Mouse (Mus musculus): ENCODE data around the gene Mrps16. TPM values are rescaled to one million over a fixed set of nuclear protein-coding genes. Genes with fewer than 3 reads are reported as not detected.

Mrps16 gene
- polyA plus RNA-seq (2014; fragmentation: Nextera tagmentation; extraction: Ambion mirVana), result 71.2 and 74.7 TPM in 2 replicates

DNA sequence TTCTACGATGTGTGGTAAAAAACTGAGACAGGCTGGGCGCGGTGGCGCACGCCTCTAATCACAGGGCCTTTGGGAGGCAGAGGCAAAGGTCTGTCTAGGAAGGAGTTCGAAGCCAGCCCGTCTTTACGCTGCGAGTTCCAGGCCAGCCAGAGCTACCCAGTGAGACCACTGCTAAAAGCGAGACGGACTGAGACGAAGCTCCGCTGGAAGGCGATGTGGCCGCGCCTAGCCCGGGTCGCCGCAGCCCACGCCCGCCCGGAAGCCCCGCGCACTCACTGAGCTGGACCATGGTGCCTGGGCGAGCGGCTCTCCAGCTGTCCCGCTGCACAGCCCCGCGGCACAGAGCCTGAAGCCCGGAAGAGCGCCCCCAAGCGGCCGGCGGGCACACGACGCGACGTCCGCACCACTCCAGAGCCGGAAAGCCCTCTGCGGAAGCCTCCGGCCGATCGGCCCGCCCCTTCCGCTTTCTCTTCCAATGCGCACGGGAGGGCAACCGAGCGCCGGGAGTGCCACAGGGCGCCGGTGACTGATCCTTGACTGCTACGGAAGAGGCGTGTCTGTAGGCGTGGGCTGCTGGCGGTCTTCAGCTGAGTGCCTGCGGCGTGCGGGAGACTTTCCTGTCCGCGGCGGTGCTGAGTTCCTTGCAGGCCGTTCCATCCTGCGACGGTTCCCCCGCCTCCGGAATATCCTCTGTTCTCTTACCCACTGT is at the start of gene Mrps16:
TSS of gene Mrps16 (minus strand) at position 430 of the 709 bp plus-strand sequence.
- DNase-seq (ENCODE audit: low spot score) (peak; percentile 99), ATAC-seq (ENCODE audit: low FRiP score) (peak; percentile 96)
- WGBS, result under 1% methylated on average over 68 of the region's 68 CpGs
- Histone ChIP-seq H3K4me2 (replicated peaks; ENCODE audit: low read depth, low read length) (peak within 1 kb of the TSS; percentile 57), H3K36me3 (ENCODE audit: control insufficient read depth, insufficient read depth, low read length) (no peaks in the 10 kb centered on the region; the same call in 1 of the 2 replicates), H3K4me1 (replicated peaks; ENCODE audit: control insufficient read depth, insufficient read depth, low read length) (no peaks in the 10 kb centered on the region), H3K27me3 (ENCODE audit: control insufficient read depth, insufficient read depth, low read length) (no peaks in the 10 kb centered on the region), H3K4me3 (ENCODE audit: low read depth, low read length) (peak within 1 kb of the TSS; percentile 72), H3K9me3 (ENCODE audit: control insufficient read depth, low read length) (no peaks in the 10 kb centered on the region), H3K27ac (ENCODE audit: low read depth, low read length) (peak within 1 kb of the TSS; percentile 74), H3K9ac (ENCODE audit: low read depth, low read length) (peak within 1 kb of the TSS; percentile 90)

DNA sequence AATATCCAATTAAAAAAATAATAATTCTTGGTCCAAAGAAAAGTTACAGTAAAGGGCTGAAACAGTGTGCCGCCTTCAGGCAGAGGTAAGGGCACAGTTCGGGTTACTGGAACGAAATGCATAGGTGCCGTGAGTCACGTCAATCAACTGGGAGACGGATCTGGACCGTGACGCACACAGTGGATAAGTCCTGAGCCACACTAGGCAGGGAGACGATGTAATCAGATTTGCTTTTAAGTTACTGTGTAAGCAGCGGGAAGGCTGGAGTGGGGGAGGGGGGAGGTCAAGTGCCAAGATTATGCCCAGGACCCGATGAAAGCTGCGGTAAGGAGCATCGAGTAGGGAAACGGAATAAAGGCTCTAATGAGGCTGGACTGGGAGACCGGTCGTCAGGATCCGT is 48.8 kb upstream of the Mrps16 start:
- Histone ChIP-seq H3K9me3 (ENCODE audit: control insufficient read depth, low read length) (no peaks in the 10 kb centered on the region), H3K4me3 (ENCODE audit: low read depth, low read length) (no peak overlapping the region), H3K27me3 (ENCODE audit: control insufficient read depth, insufficient read depth, low read length) (no peaks in the 10 kb centered on the region), H3K4me2 (replicated peaks; ENCODE audit: low read depth, low read length) (no peak overlapping the region), H3K27ac (ENCODE audit: low read depth, low read length) (no peak overlapping the region), H3K9ac (ENCODE audit: low read depth, low read length) (no peak overlapping the region), H3K36me3 (ENCODE audit: control insufficient read depth, insufficient read depth, low read length) (no peaks in the 10 kb centered on the region), H3K4me1 (replicated peaks; ENCODE audit: control insufficient read depth, insufficient read depth, low read length) (no peaks in the 10 kb centered on the region)
- no peak for ATAC-seq (ENCODE audit: low FRiP score)
- 72% methylated on average over 17 of the region's 17 CpGs for WGBS
- DNase-seq (ENCODE audit: low spot score), result no peak

DNA sequence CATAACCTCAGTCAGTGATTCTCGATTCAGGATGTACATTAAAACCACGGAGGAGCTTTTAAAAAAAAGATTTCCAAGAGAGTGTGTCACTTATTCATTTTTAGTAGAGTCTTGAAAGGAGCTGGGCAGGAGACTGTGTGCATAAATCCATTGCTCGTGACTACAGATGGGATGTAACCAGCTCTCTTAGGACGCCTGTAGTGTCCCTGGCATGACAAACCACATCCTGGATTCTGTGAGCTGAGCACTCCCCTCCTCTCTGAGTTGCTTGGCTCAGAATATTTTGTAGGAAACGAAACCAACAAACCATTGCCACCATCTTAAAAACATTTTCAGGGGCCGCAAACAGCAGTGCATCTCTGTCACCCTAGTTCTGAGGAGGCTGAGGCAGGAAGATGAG is 43.5 kb upstream of the Mrps16 start:
- DNase-seq (ENCODE audit: low spot score), result no peak
- no peaks in the 10 kb centered on the region for H3K27me3 ChIP-seq (ENCODE audit: control insufficient read depth, insufficient read depth, low read length)
- no peaks in the 10 kb centered on the region for H3K9me3 ChIP-seq (ENCODE audit: control insufficient read depth, low read length)
- H3K27ac ChIP-seq (ENCODE audit: low read depth, low read length), result no peak overlapping the region
- H3K36me3 ChIP-seq (ENCODE audit: control insufficient read depth, insufficient read depth, low read length), result no peaks in the 10 kb centered on the region
- H3K4me3 ChIP-seq (ENCODE audit: low read depth, low read length), result no peak overlapping the region
- H3K9ac ChIP-seq (ENCODE audit: low read depth, low read length), result no peak overlapping the region
- H3K4me1 ChIP-seq (replicated peaks; ENCODE audit: control insufficient read depth, insufficient read depth, low read length), result no peaks in the 10 kb centered on the region
- 83% methylated on average over 6 of the region's 6 CpGs for WGBS
- no peak overlapping the region for H3K4me2 ChIP-seq (replicated peaks; ENCODE audit: low read depth, low read length)
- ATAC-seq (ENCODE audit: low FRiP score), result no peak

DNA sequence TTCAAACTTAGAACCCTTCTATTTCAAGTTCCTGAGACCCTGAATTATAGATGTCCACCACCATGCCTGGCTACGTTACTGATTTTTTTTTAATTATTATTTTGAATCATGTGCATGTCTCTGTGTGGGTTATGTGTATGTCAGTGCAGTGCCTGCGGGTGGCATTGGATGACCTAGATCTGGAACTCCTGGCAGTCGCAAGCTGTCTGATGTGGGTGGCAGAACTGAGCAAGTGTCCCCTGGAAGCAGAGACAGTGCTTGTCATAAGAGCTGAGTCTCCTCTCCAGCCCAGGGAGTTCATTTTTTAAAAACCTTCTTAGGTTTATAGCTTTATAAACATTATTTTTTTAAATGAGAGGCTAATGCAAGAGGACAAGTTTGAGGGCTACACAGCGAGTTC is 39.0 kb upstream of the Mrps16 start:
- H3K27me3 ChIP-seq (ENCODE audit: control insufficient read depth, insufficient read depth, low read length), result no peaks in the 10 kb centered on the region
- no peaks in the 10 kb centered on the region for H3K4me1 ChIP-seq (replicated peaks; ENCODE audit: control insufficient read depth, insufficient read depth, low read length)
- H3K27ac ChIP-seq (ENCODE audit: low read depth, low read length), result no peak overlapping the region
- ATAC-seq (ENCODE audit: low FRiP score) (no peak), DNase-seq (ENCODE audit: low spot score) (no peak)
- 92% methylated on average over 4 of the region's 4 CpGs for WGBS
- no peaks in the 10 kb centered on the region for H3K9me3 ChIP-seq (ENCODE audit: control insufficient read depth, low read length)
- H3K36me3 ChIP-seq (ENCODE audit: control insufficient read depth, insufficient read depth, low read length), result no peaks in the 10 kb centered on the region
- no peak overlapping the region for H3K9ac ChIP-seq (ENCODE audit: low read depth, low read length)
- no peak overlapping the region for H3K4me3 ChIP-seq (ENCODE audit: low read depth, low read length)
- no peak overlapping the region for H3K4me2 ChIP-seq (replicated peaks; ENCODE audit: low read depth, low read length)

DNA sequence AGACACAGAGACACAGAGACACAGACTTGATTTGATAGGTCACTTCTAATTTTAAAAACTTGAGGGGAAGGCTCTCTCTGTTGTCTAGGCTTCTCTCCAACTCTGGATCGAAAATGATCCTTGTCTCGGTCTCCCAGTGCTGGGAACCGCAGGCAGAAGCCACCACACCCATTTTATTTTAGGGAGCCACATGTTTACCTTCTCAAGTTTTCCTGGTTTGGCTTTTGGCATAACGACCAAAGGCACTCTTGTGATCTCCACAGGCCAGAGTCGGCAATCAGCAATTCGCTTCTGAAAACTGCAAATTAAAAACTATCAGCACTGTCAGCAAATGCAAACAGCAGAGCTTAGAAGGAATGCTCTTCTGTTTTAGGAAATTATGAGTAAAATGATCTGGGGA is 38.3 kb upstream of the Mrps16 start:
- no peaks in the 10 kb centered on the region for H3K4me1 ChIP-seq (replicated peaks; ENCODE audit: control insufficient read depth, insufficient read depth, low read length)
- ATAC-seq (ENCODE audit: low FRiP score) (no peak), DNase-seq (ENCODE audit: low spot score) (no peak)
- no peaks in the 10 kb centered on the region for H3K9me3 ChIP-seq (ENCODE audit: control insufficient read depth, low read length)
- no peak overlapping the region for H3K4me3 ChIP-seq (ENCODE audit: low read depth, low read length)
- no peak overlapping the region for H3K27ac ChIP-seq (ENCODE audit: low read depth, low read length)
- no peak overlapping the region for H3K9ac ChIP-seq (ENCODE audit: low read depth, low read length)
- H3K27me3 ChIP-seq (ENCODE audit: control insufficient read depth, insufficient read depth, low read length), result no peaks in the 10 kb centered on the region
- no peak overlapping the region for H3K4me2 ChIP-seq (replicated peaks; ENCODE audit: low read depth, low read length)
- no peaks in the 10 kb centered on the region for H3K36me3 ChIP-seq (ENCODE audit: control insufficient read depth, insufficient read depth, low read length)
- WGBS, result 85% methylated on average over 6 of the region's 6 CpGs

DNA sequence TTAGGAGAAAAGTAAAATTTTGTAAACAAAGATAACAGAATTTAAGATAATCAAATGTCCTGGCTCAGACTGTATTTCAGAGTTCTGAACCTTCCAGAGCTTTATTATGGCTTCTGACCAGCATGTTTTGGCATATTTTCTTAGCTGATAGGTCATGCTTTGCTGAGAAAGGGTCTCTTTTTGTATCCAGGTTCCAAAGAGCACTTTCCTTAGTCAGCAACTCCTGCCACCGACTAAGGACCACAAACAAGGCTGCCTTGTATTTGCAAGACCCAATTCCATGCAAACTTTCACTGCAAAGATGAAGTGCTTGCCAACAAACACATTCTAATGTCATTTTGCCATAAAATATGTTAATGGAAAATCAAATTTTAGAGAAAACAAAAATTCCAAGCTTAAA is 36.4 kb upstream of the Mrps16 start:
- Histone ChIP-seq H3K27me3 (ENCODE audit: control insufficient read depth, insufficient read depth, low read length) (no peaks in the 10 kb centered on the region), H3K9me3 (ENCODE audit: control insufficient read depth, low read length) (no peaks in the 10 kb centered on the region), H3K9ac (ENCODE audit: low read depth, low read length) (no peak overlapping the region), H3K4me3 (ENCODE audit: low read depth, low read length) (no peak overlapping the region), H3K4me2 (replicated peaks; ENCODE audit: low read depth, low read length) (no peak overlapping the region), H3K27ac (ENCODE audit: low read depth, low read length) (no peak overlapping the region), H3K4me1 (replicated peaks; ENCODE audit: control insufficient read depth, insufficient read depth, low read length) (no peaks in the 10 kb centered on the region), H3K36me3 (ENCODE audit: control insufficient read depth, insufficient read depth, low read length) (no peaks in the 10 kb centered on the region)
- ATAC-seq (ENCODE audit: low FRiP score), result no peak
- no peak for DNase-seq (ENCODE audit: low spot score)
- 64% methylated on average over 1 of the region's 1 CpGs for WGBS

DNA sequence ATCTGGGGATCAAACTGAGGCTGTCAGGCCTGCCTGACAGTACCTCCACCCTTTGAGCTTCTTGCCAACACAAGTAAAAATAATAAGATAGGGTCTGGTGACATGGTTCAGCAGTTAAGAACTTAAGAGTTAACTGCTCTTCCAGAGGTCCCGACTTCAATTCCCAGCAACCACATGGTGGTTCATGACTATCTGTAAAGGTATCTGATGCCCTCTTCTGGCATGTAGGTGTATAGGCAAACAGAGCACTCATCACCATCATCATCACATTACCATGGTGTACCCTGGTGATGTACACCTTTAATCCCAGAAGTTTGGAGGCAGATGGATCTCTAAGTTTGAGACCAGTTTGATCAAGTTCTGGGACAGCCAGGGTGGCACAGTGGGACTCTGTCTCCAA is 35.2 kb upstream of the Mrps16 start:
- Histone ChIP-seq H3K9me3 (ENCODE audit: control insufficient read depth, low read length) (no peaks in the 10 kb centered on the region), H3K27me3 (ENCODE audit: control insufficient read depth, insufficient read depth, low read length) (no peaks in the 10 kb centered on the region), H3K4me2 (replicated peaks; ENCODE audit: low read depth, low read length) (no peak overlapping the region), H3K4me3 (ENCODE audit: low read depth, low read length) (no peak overlapping the region), H3K27ac (ENCODE audit: low read depth, low read length) (no peak overlapping the region), H3K9ac (ENCODE audit: low read depth, low read length) (no peak overlapping the region), H3K4me1 (replicated peaks; ENCODE audit: control insufficient read depth, insufficient read depth, low read length) (no peaks in the 10 kb centered on the region), H3K36me3 (ENCODE audit: control insufficient read depth, insufficient read depth, low read length) (no peaks in the 10 kb centered on the region)
- no peak for ATAC-seq (ENCODE audit: low FRiP score)
- WGBS, result 33% methylated on average over 1 of the region's 1 CpGs
- DNase-seq (ENCODE audit: low spot score), result no peak

DNA sequence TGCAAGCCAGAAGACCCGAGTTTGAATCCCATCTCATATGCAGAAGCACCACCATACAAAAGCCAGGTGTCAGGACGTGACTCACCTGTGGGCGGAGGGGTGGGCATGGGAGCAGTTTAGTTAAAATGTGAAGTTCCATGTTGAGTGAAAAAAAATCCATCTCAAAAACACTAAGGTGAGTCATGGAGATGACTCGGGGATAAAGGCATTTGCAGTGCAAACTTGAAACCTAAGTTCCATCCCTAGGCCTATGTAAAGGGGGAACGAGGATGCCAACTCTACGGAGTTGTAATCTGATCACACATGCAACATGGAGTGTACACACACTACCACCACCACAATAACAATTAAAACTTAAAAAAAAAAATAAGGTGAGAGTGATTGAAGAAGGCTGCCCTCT is 29.6 kb upstream of the Mrps16 start:
- H3K36me3 ChIP-seq (ENCODE audit: control insufficient read depth, insufficient read depth, low read length), result no peaks in the 10 kb centered on the region
- no peak overlapping the region for H3K27ac ChIP-seq (ENCODE audit: low read depth, low read length)
- H3K4me2 ChIP-seq (replicated peaks; ENCODE audit: low read depth, low read length), result no peak overlapping the region
- no peak for DNase-seq (ENCODE audit: low spot score)
- no peak overlapping the region for H3K4me3 ChIP-seq (ENCODE audit: low read depth, low read length)
- H3K9ac ChIP-seq (ENCODE audit: low read depth, low read length), result no peak overlapping the region
- H3K4me1 ChIP-seq (replicated peaks; ENCODE audit: control insufficient read depth, insufficient read depth, low read length), result no peaks in the 10 kb centered on the region
- H3K27me3 ChIP-seq (ENCODE audit: control insufficient read depth, insufficient read depth, low read length), result no peaks in the 10 kb centered on the region
- no peaks in the 10 kb centered on the region for H3K9me3 ChIP-seq (ENCODE audit: control insufficient read depth, low read length)
- WGBS, result 85% methylated on average over 6 of the region's 6 CpGs
- no peak for ATAC-seq (ENCODE audit: low FRiP score)

DNA sequence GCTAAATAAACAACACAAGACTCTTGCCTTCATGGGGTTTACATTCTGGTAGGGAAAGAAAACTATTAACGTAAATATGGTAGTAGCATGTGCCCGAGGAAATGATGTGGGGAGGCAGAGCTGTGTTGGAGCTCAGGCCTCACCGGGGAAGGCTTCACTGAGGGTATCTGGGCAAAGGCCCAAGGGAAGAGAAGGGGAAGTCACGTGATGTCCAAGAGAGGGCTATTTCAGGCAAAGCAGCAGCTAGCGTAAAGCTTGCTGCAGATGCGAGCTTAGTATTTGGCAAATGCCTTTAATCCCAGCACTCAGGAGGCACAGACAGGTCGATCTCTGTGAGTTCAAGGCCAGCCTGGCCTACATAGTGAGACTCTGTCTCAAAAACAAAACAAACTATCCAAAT is 28.8 kb upstream of the Mrps16 start:
- H3K4me3 ChIP-seq (ENCODE audit: low read depth, low read length), result no peak overlapping the region
- no peaks in the 10 kb centered on the region for H3K4me1 ChIP-seq (replicated peaks; ENCODE audit: control insufficient read depth, insufficient read depth, low read length)
- no peak overlapping the region for H3K9ac ChIP-seq (ENCODE audit: low read depth, low read length)
- DNase-seq (ENCODE audit: low spot score) (no peak), ATAC-seq (ENCODE audit: low FRiP score) (no peak)
- no peaks in the 10 kb centered on the region for H3K36me3 ChIP-seq (ENCODE audit: control insufficient read depth, insufficient read depth, low read length)
- H3K27ac ChIP-seq (ENCODE audit: low read depth, low read length), result no peak overlapping the region
- H3K27me3 ChIP-seq (ENCODE audit: control insufficient read depth, insufficient read depth, low read length), result no peaks in the 10 kb centered on the region
- no peaks in the 10 kb centered on the region for H3K9me3 ChIP-seq (ENCODE audit: control insufficient read depth, low read length)
- H3K4me2 ChIP-seq (replicated peaks; ENCODE audit: low read depth, low read length), result no peak overlapping the region
- WGBS, result 80% methylated on average over 7 of the region's 7 CpGs
